Mouse (Mus musculus) limb, embryonic 10.5 days (tissue): Measurements from ENCODE around the gene Magi1. TPM values are rescaled to one million over a fixed set of nuclear protein-coding genes. Genes with fewer than 3 reads are reported as not detected.
A peak's percentile ranks its signal among the peaks of the same experiment; 100 is the strongest.

Experiments used
- DNase-seq: peaks from one replicate; pipeline ENCODE4 v3.0.0-alpha.2; 2017; ENCODE audit warnings: low spot score
- H3K27ac ChIP-seq: fragments of 300-500 bp; sonication (generic); 2 replicates; pipeline ENCODE4 v1.5.1; 2016; ENCODE audit warnings: mild to moderate bottlenecking
- H3K27me3 ChIP-seq: fragments of 300-500 bp; sonication (generic); 2 replicates; pipeline ENCODE4 v1.6.1; 2016; ENCODE audit warnings: low read depth, mild to moderate bottlenecking; ENCODE audit not compliant: poor library complexity, severe bottlenecking
- H3K36me3 ChIP-seq: fragments of 300-500 bp; sonication (generic); 2 replicates; pipeline ENCODE4 v1.6.1; 2016; ENCODE audit warnings: mild to moderate bottlenecking, moderate library complexity
- H3K4me1 ChIP-seq: fragments of 300-500 bp; sonication (generic); 2 replicates; pipeline ENCODE4 v1.6.1; 2016
- H3K4me3 ChIP-seq: fragments of 300-500 bp; sonication (generic); 2 replicates; pipeline ENCODE4 v1.5.1; 2016; ENCODE audit warnings: mild to moderate bottlenecking, moderate library complexity
- H3K9me3 ChIP-seq: fragments of 300-500 bp; sonication (generic); replicated peaks from 2 replicates; pipeline ENCODE4 v1.6.1; 2016; ENCODE audit warnings: mild to moderate bottlenecking
- WGBS: fragments of 180-500 bp; shearing (Covaris S2); methylation state at CpG from one replicate; pipeline ENCODE4 v1.1.7; 2016; 5-methylcytosine and 5-hydroxymethylcytosine counted together
- polyA plus RNA-seq: library from polyadenylated mRNA; unstranded; fragments of >200 nt; fragmentation: Nextera tagmentation; extraction: Ambion mirVana; gene quantifications from 2 replicates; pipeline ENCODE4 v1.2.1, GENCODE M21; 2016

Gene Magi1
- polyA plus RNA-seq, 1 experiment from 2014 or later: 16.7 TPM

GRCm38 (mm10) chr6:93897512-93897911 is 386.2 kb downstream of the Magi1 start:
- Histone ChIP-seq H3K36me3 (no peaks in the 10 kb centered on the region), H3K27me3 (no peaks in the 10 kb centered on the region), H3K4me3 (no peak overlapping the region), H3K9me3 (no peaks in the 10 kb centered on the region), H3K27ac (no peak overlapping the region), H3K4me1 (peaks cover 10% of the 10 kb centered on the region)
- 89% methylated on average over 2 of the region's 2 CpGs for WGBS
- no peak for DNase-seq

DNA sequence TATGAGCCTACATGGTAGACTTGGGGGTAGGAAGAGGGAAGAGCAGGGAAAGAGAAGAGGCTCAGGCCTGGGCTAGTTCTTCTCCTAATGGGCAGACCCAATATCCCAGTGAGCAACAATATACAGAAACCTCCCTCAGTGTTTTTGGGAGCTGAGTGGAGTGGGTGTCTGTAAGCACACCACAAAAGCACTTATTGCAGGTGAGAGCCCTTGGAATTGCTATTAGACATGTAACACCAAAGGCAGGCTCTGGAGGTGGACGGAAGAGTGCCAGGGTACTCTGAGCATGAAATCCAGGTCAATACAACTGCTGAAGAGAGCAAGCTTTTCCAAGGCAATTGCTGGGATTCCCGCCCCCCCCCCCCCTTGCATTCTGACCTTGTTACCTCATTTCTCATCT is 388.0 kb downstream of the Magi1 start:
- DNase-seq: no peak
- WGBS: 88% methylated on average over 2 of the region's 2 CpGs

GRCm38 (mm10) chr6:93893956-93894355 is 389.8 kb downstream of the Magi1 start:
- Histone ChIP-seq H3K4me1 (peaks cover 19% of the 10 kb centered on the region), H3K9me3 (no peaks in the 10 kb centered on the region), H3K27me3 (no peaks in the 10 kb centered on the region), H3K27ac (no peak overlapping the region), H3K36me3 (no peaks in the 10 kb centered on the region), H3K4me3 (no peak overlapping the region)
- no peak for DNase-seq
- 85% methylated on average over 7 of the region's 7 CpGs for WGBS

More for the DNA sequence above, 388.0 kb downstream of the Magi1 start:
- no peaks in the 10 kb centered on the region for H3K27me3 ChIP-seq
- H3K4me1 ChIP-seq: peaks cover 12% of the 10 kb centered on the region
- no peaks in the 10 kb centered on the region for H3K9me3 ChIP-seq
- no peak overlapping the region for H3K27ac ChIP-seq
- H3K36me3 ChIP-seq: no peaks in the 10 kb centered on the region
- H3K4me3 ChIP-seq: no peak overlapping the region

DNA sequence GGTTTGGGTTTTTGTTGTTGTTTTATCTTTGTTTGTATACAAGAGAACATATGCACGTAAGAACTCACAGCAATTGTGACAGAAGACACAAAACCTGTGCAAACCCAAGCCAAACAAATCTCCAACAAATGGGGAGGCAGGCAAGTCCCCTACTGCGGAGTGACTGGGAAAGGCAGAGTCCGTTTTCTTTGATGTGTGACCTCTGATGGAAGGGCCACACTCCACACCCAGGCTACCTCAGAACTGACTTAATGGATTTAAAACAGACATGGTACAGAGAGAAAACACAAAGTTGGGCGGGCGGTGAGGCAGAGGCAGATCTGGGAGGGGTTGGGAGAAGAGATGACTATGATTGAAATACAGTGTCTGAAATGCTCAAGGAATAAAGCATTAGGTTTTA is 390.8 kb downstream of the Magi1 start:
- Histone ChIP-seq H3K27ac (no peak overlapping the region), H3K27me3 (no peaks in the 10 kb centered on the region), H3K4me3 (no peak overlapping the region), H3K9me3 (no peaks in the 10 kb centered on the region), H3K36me3 (no peaks in the 10 kb centered on the region), H3K4me1 (peaks cover 19% of the 10 kb centered on the region)
- DNase-seq: no peak
- WGBS: 7% methylated on average over 5 of the region's 5 CpGs

- no peak overlapping the region for H3K27ac ChIP-seq
- no peaks in the 10 kb centered on the region for H3K9me3 ChIP-seq
- peaks cover 19% of the 10 kb centered on the region for H3K4me1 ChIP-seq
- 93% methylated on average over 3 of the region's 3 CpGs for WGBS
- no peak overlapping the region for H3K4me3 ChIP-seq
- no peaks in the 10 kb centered on the region for H3K36me3 ChIP-seq
- H3K27me3 ChIP-seq: no peaks in the 10 kb centered on the region
- no peak for DNase-seq
Observed at GRCm38 (mm10) chr6:93890011-93890410, 393.7 kb downstream of the Magi1 start.

DNA sequence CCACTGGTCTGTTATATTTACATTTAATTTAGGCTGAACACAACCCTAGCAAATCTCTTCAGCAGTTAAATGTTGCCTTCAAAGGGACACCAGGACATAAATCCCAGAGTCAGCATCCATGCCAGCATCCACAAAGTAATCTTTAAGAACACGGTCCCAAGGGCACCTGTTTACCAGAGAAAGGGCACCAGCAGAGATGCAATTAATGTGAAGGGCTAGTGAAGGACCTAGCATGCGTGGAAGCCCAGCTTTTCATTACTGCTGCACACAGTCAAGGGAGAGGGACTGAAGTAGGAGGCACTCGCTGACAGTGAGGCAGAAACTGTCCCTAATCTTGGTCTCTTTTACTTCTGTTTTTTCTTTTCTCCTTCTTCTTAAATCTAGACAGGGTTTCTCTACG is 406.4 kb downstream of the Magi1 start:
- Histone ChIP-seq H3K4me1 (no peaks in the 10 kb centered on the region), H3K4me3 (no peak overlapping the region), H3K9me3 (no peaks in the 10 kb centered on the region), H3K36me3 (no peaks in the 10 kb centered on the region), H3K27me3 (no peaks in the 10 kb centered on the region), H3K27ac (no peak overlapping the region)
- no peak for DNase-seq
- WGBS: 48% methylated on average over 4 of the region's 4 CpGs

- 91% methylated on average over 2 of the region's 2 CpGs for WGBS
- no peaks in the 10 kb centered on the region for H3K9me3 ChIP-seq
- peaks cover 2% of the 10 kb centered on the region; the same call in 1 of the 2 replicates for H3K4me1 ChIP-seq
- H3K27me3 ChIP-seq: no peaks in the 10 kb centered on the region
- DNase-seq: no peak
- H3K27ac ChIP-seq: no peak overlapping the region
- H3K4me3 ChIP-seq: no peak overlapping the region
- no peaks in the 10 kb centered on the region for H3K36me3 ChIP-seq
Observed at GRCm38 (mm10) chr6:93874936-93875335, 408.8 kb downstream of the Magi1 start.

DNA sequence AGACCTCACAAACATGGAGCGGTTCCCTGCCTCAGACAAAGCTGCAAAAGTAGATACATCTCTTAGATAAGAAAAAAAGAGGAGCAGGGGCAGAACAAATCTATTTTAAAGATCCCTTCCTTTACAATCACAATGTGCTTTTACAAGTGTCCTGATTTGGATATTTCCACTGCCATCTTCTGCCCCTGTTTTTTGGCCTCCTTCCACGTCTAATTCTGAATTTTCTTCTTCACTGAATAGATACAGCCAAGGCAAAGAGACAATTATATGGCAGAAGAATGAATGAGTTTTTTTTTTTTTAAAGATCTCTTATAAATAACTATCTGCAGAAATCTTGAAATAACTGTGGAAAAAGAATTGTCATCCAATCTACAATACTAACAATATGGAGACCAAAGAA is 409.3 kb downstream of the Magi1 start:
- WGBS: 93% methylated on average over 2 of the region's 2 CpGs
- no peaks in the 10 kb centered on the region for H3K27me3 ChIP-seq
- peaks cover 4% of the 10 kb centered on the region; the same call in 1 of the 2 replicates for H3K4me1 ChIP-seq
- no peaks in the 10 kb centered on the region for H3K36me3 ChIP-seq
- H3K27ac ChIP-seq: no peak overlapping the region
- DNase-seq: no peak
- no peak overlapping the region for H3K4me3 ChIP-seq
- no peaks in the 10 kb centered on the region for H3K9me3 ChIP-seq

DNA sequence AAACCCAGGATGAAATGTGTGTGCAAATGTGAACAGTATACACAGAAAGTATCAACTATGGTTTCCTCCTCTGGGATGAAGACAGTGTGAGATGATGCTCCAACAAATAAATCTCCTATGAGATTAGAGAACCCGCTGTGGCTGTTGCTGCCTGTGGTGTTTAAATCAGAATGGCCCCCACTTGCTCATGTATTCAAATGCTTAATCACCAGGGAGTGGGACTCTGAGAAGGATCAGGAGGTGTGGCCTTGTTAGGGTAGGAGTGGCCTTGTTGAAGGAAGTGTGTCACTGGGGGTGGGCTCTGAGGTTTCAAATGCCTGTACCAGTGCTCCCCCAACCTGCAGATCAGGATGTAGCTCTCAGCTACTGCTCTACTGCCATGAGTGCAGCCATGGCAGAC is 410.2 kb downstream of the Magi1 start:
- Histone ChIP-seq H3K4me1 (peaks cover 4% of the 10 kb centered on the region; the same call in 1 of the 2 replicates), H3K27ac (no peak overlapping the region), H3K9me3 (no peaks in the 10 kb centered on the region), H3K36me3 (no peaks in the 10 kb centered on the region), H3K4me3 (no peak overlapping the region), H3K27me3 (no peaks in the 10 kb centered on the region)
- 53% methylated on average over 1 of the region's 1 CpGs for WGBS
- no peak for DNase-seq

DNA sequence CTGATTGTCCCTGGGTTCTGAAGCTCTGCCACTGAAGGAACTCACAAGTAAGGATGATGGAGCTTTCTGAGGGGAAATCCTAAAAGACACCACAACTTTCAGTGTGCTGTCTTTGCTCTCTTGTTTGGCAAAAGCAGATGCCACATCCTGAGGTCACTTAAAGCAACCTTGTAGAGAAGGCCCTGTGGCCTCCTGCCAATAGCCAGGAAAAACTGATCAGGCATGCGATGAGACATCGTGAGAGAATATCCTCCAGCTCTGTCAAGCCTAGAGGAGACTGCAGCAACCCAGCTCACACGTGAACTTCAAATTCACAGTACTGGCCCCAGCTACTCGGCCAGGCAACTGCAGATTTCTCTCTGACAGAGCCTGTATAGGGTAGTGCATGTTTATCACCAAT is 412.2 kb downstream of the Magi1 start:
- Histone ChIP-seq H3K9me3 (no peaks in the 10 kb centered on the region), H3K4me1 (peaks cover 4% of the 10 kb centered on the region; the same call in 1 of the 2 replicates), H3K4me3 (no peak overlapping the region), H3K27me3 (no peaks in the 10 kb centered on the region), H3K27ac (no peak overlapping the region), H3K36me3 (no peaks in the 10 kb centered on the region)
- WGBS: 90% methylated on average over 4 of the region's 4 CpGs
- DNase-seq: no peak

- H3K4me3 ChIP-seq: no peak overlapping the region
- 53% methylated on average over 5 of the region's 5 CpGs for WGBS
- H3K27me3 ChIP-seq: no peaks in the 10 kb centered on the region
- H3K36me3 ChIP-seq: no peaks in the 10 kb centered on the region
- H3K4me1 ChIP-seq: peaks cover 4% of the 10 kb centered on the region; the same call in 1 of the 2 replicates
- H3K27ac ChIP-seq: no peak overlapping the region
- DNase-seq: no peak
- no peaks in the 10 kb centered on the region for H3K9me3 ChIP-seq
Observed at GRCm38 (mm10) chr6:93870023-93870422, 413.7 kb downstream of the Magi1 start.

GRCm38 (mm10) chr6:93862263-93862662 is 421.5 kb downstream of the Magi1 start:
- no peak for DNase-seq
- no peak overlapping the region for H3K4me3 ChIP-seq
- H3K27ac ChIP-seq: no peak overlapping the region
- H3K9me3 ChIP-seq: no peaks in the 10 kb centered on the region
- peaks cover 7% of the 10 kb centered on the region; the same call in 1 of the 2 replicates for H3K4me1 ChIP-seq
- H3K27me3 ChIP-seq: no peaks in the 10 kb centered on the region
- H3K36me3 ChIP-seq: no peaks in the 10 kb centered on the region
- 97% methylated on average over 5 of the region's 5 CpGs for WGBS

DNA sequence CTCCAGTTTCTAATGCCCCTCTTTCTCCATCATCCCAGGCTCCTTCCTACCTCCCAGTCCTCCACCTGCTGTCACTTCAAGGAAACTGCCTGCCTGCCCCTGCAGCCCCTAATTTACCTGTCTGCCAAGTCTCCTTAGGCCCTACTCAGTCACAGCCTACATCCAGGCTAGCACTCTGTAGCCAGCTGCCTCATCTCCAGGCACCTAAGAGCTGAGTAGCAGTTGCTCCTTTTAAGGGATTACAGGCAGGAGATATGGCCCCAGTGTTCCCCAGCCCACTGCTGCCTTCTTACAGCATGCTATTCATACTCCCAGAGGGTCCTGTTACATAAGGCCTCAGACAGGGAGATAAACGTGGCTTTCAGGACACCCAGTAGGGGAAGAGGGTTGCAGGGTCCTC is 426.9 kb downstream of the Magi1 start:
- H3K4me3 ChIP-seq: no peak overlapping the region
- 23% methylated on average over 1 of the region's 1 CpGs for WGBS
- H3K27ac ChIP-seq: peak overlapping the region; percentile 68
- H3K4me1 ChIP-seq: peaks cover 23% of the 10 kb centered on the region
- DNase-seq: no peak
- H3K27me3 ChIP-seq: no peaks in the 10 kb centered on the region
- no peaks in the 10 kb centered on the region for H3K9me3 ChIP-seq
- H3K36me3 ChIP-seq: no peaks in the 10 kb centered on the region
